Mouse (Mus musculus) limb, embryonic 13.5 days (tissue): ENCODE results near the gene Pou3f1. TPM values are rescaled to one million over a fixed set of nuclear protein-coding genes. Genes with fewer than 3 reads are reported as not detected.
"Not testable (repeated sequence)": the region's sequence is repeated elsewhere in the genome, so short reads cannot be mapped to it uniquely, and the experiment has no call there.

Experiments
- ATAC-seq: fragments of 200-750 bp; cut with Nextera tagmentation; 2 replicates; pipeline ENCODE4 v1.8.0; 2017; ENCODE audit warnings: low read depth, moderate number of reproducible peaks, moderate TSS enrichment; ENCODE audit not compliant: low FRiP score
- H3K27ac ChIP-seq: fragments of 300-500 bp; sonication (generic); 2 replicates; pipeline ENCODE4 v1.5.1; 2015; ENCODE audit warnings: inconsistent platforms, mild to moderate bottlenecking, moderate library complexity
- H3K27me3 ChIP-seq: fragments of 300-500 bp; sonication (generic); 2 replicates; pipeline ENCODE4 v1.6.1; 2015; ENCODE audit warnings: mild to moderate bottlenecking, inconsistent platforms
- H3K36me3 ChIP-seq: fragments of 300-500 bp; sonication (generic); 2 replicates; pipeline ENCODE4 v1.6.1; 2015; ENCODE audit warnings: inconsistent platforms, mild to moderate bottlenecking, moderate library complexity
- H3K4me1 ChIP-seq: fragments of 300-500 bp; sonication (generic); 2 replicates; pipeline ENCODE4 v1.6.1; 2015; ENCODE audit warnings: inconsistent platforms
- H3K4me2 ChIP-seq: fragments of 300-500 bp; sonication (generic); replicated peaks from 2 replicates; pipeline ENCODE4 v1.6.1; 2015; ENCODE audit warnings: inconsistent platforms, mild to moderate bottlenecking, moderate library complexity
- H3K4me3 ChIP-seq: fragments of 300-500 bp; sonication (generic); 2 replicates; pipeline ENCODE4 v1.5.1; 2015; ENCODE audit warnings: moderate library complexity, mild to moderate bottlenecking, inconsistent platforms
- H3K9ac ChIP-seq: fragments of 300-500 bp; sonication (generic); 2 replicates; pipeline ENCODE4 v1.6.1; 2015; ENCODE audit warnings: mild to moderate bottlenecking, inconsistent platforms
- H3K9me3 ChIP-seq: fragments of 300-500 bp; sonication (generic); 2 replicates; pipeline ENCODE4 v1.6.1; 2016; ENCODE audit warnings: inconsistent platforms
- WGBS: fragments of 180-500 bp; shearing (Covaris S2); methylation state at CpG from one replicate; pipeline ENCODE4 v1.1.7; 2015; 5-methylcytosine and 5-hydroxymethylcytosine counted together
- polyA plus RNA-seq: library from polyadenylated mRNA; unstranded; fragments of >200 nt; fragmentation: Nextera tagmentation; extraction: Ambion mirVana; gene quantifications from 2 replicates; pipeline ENCODE4 v1.2.1, GENCODE M21; 2015

Gene Pou3f1
- polyA plus RNA-seq, 1 experiment from 2014 or later, result 0.99 TPM

DNA sequence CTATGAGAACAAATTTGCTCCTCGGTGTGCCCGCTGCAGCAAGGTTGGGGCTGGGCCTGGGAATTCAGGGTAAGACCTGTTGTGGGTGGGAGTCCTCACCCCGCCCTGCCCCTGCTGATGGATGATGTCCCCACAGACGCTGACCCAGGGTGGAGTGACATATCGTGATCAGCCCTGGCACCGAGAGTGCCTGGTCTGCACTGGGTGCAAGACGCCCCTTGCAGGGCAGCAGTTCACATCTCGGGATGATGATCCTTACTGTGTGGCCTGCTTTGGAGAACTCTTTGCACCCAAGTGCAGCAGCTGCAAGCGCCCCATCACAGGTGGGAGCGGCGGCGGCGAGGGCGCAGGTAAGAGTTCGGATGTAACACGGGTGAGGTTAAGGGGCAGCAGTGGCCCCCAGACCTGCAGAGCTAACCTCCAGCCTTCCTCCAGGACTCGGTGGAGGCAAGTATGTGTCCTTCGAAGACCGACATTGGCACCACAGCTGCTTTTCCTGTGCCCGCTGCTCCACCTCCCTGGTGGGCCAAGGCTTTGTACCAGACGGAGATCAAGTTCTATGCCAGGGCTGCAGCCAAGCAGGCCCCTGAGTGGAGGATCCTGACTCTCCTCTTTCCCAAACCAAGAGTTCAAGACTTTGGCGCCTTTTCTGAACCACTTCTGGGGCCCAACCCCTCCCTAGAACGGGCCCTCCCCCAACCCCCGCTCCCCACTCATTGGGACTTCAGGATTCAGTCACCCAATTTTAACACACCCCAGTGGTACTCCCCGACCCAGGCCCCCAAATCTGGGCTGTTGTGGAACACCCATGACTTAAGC lies 51.0 kb downstream of the Pou3f1 start:
- not testable (repeated sequence) for H3K27me3 ChIP-seq
- peaks cover 76% of the 10 kb centered on the region for H3K4me1 ChIP-seq
- 84% methylated on average over 25 of the region's 25 CpGs for WGBS

GRCm38 (mm10) chr4:124708200-124708517 lies 51.6 kb downstream of the Pou3f1 start:
- H3K27me3 ChIP-seq, H3K9me3 ChIP-seq, ATAC-seq: not testable (repeated sequence)
- H3K36me3 ChIP-seq, result peaks cover 26% of the 10 kb centered on the region
- 4% methylated on average over 1 of the region's 1 CpGs for WGBS
- H3K4me1 ChIP-seq, result peaks cover 70% of the 10 kb centered on the region
- H3K27ac ChIP-seq, result peak overlapping the region; percentile 97
- H3K9ac ChIP-seq, result peak overlapping the region; percentile 48; the same call in 1 of the 2 replicates
- H3K4me2 ChIP-seq, result peak overlapping the region; percentile 63
- H3K4me3 ChIP-seq, result peak overlapping the region; percentile 29

More for the DNA sequence above, 51.0 kb downstream of the Pou3f1 start:
- Histone ChIP-seq H3K36me3 (peaks cover 26% of the 10 kb centered on the region), H3K27ac (peak overlapping the region; percentile 97)
- not testable (repeated sequence) for H3K4me2 ChIP-seq, H3K9ac ChIP-seq, H3K4me3 ChIP-seq, H3K9me3 ChIP-seq, ATAC-seq

- peak overlapping the region; percentile 29 for H3K4me3 ChIP-seq
- ATAC-seq, result peak; percentile 90
- H3K36me3 ChIP-seq, result peaks cover 26% of the 10 kb centered on the region
- H3K9ac ChIP-seq, result peak overlapping the region; percentile 48; the same call in 1 of the 2 replicates
- peak overlapping the region; percentile 63 for H3K4me2 ChIP-seq
- peaks cover 64% of the 10 kb centered on the region for H3K4me1 ChIP-seq
- H3K9me3 ChIP-seq, result no peaks in the 10 kb centered on the region
- H3K27ac ChIP-seq, result peak overlapping the region; percentile 97
- under 1% methylated on average over 41 of the region's 41 CpGs for WGBS
- H3K27me3 ChIP-seq, result no peaks in the 10 kb centered on the region
Observed at GRCm38 (mm10) chr4:124708518-124709477, 52.2 kb downstream of the Pou3f1 start.

DNA sequence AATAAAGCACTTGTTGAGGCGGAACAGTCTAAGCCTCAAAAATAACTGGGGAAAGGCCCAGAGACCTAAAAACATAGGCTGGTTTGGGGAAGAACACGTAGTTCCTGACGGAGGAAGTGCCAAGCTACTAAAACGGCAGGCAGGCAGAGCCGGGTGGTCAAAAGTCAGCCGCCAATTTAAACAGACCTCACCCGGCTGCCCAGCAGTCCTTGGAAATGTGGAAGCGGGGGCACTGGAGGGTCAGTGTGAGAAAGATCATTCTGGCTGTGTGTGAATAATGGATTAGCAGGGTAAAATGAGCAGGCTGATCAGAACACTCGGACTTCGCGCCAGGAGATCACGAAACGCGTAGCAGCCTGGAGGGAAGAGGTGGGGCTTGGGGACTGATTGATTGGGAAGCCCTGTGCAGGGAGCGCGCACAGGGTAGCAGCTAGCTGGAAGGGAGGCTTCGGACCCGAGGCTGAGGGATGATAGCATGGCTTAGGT lies 53.4 kb downstream of the Pou3f1 start:
- H3K9ac ChIP-seq, result peak overlapping the region; percentile 56
- peaks cover 55% of the 10 kb centered on the region for H3K4me1 ChIP-seq
- H3K27ac ChIP-seq, result peak overlapping the region; percentile 97
- H3K36me3 ChIP-seq, result peaks cover 26% of the 10 kb centered on the region
- 3% methylated on average over 18 of the region's 18 CpGs for WGBS
- H3K9me3 ChIP-seq, result no peaks in the 10 kb centered on the region
- H3K4me2 ChIP-seq, result peak overlapping the region; percentile 63
- no peaks in the 10 kb centered on the region for H3K27me3 ChIP-seq
- peak overlapping the region; percentile 29 for H3K4me3 ChIP-seq
- ATAC-seq, result no peak

Other genes starting within 250 kb of the Pou3f1 start
- 0.23 TPM in 2 replicates for gene 3100002H09Rik, start 46.0 kb upstream of the Pou3f1 start, polyA plus RNA-seq
- 84.4 and 87.9 TPM in 2 replicates for gene Utp11, start 36.8 kb downstream of the Pou3f1 start, polyA plus RNA-seq
- gene Fhl3, start 43.9 kb downstream of the Pou3f1 start, polyA plus RNA-seq, result 19.9 and 23.8 TPM in 2 replicates
- gene Sf3a3, start 58.0 kb downstream of the Pou3f1 start, polyA plus RNA-seq, result 180 and 188 TPM in 2 replicates
- gene Inpp5b, start 85.0 kb downstream of the Pou3f1 start, polyA plus RNA-seq, result 24.6 and 25.2 TPM in 2 replicates
- gene Mtf1, start 145.3 kb downstream of the Pou3f1 start, polyA plus RNA-seq, result 12.1 and 14.0 TPM in 2 replicates
- gene Yrdc, start 193.9 kb downstream of the Pou3f1 start, polyA plus RNA-seq, result 32.1 and 37.1 TPM in 2 replicates
- 55.0 and 56.9 TPM in 2 replicates for gene 1110065P20Rik, start 194.4 kb downstream of the Pou3f1 start, polyA plus RNA-seq
- 0.67 and 0.70 TPM in 2 replicates for gene Maneal, start 205.4 kb downstream of the Pou3f1 start, polyA plus RNA-seq
- 0.08 and 0.17 TPM in 2 replicates for gene Epha10, start 224.1 kb downstream of the Pou3f1 start, polyA plus RNA-seq